Mouse (Mus musculus): ENCODE data around the gene Klf4.
A peak's percentile ranks its signal among the peaks of the same experiment; 100 is the strongest.

The Klf4 gene

GRCm38 (mm10) chr4:55523921-55524320 is 8.3 kb downstream of the Klf4 start:
- DNase-seq, result no peak

DNA sequence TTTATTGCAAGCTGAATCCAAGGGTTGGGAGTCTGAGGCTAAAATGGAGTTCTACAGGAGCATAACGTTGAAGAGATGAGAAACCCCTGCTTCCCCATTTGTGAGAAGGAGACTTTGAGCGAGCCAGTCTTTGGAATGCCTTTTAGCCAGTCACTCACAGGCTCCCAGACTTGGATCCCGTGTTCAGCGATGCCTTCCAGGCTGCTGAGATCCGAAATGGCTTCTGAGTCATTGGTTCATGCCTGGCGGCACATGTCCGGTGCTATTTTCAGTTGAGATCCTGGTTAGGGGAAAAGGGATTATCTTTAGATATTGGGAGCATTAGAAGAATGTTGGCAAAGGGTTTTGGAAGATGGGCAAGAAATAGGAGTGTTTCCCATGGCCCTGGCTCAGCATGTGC is 14.8 kb downstream of the Klf4 start:
- no peak for DNase-seq

DNA sequence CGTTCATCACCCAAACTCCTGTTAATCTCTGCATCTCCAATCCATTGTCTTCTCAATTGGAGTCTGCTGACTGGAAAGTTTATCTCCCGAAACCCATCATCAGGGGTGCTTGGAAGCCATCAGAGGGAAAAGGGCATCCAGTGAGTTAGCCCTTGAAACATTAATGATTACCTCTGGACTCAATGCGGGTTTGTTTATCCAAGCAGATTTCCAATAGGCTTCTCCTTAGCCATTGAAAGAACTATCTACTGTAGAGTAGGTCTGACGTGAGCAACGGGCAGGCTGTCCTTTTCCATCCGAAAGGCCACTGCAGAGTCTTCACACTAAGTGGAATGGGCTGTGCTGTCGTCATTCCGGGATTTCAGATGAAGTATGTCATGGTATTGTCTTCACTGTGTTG is 16.2 kb downstream of the Klf4 start:
- DNase-seq, result no peak

DNA sequence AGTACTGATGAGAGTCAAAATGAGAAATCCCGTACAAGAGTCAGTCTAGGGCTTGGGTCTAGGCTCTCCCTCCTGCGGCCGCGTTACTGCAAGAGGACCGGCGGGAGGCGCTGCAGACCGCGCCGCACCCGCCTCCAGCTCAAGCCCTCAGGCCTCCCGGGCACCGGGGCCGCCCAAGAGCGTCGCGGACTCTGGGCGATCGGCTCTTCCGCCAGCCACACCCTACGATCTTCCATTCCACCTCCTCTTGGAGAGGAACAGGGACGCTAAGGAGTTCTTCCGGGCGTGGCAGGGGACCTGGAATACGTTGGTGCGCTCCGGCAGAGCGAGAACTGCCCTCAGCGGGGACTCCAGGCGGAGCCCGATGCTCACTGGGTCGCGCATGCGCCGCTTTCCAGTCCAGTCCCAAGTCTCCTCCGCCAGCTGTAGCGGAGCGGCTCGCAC is 17.5 kb downstream of the Klf4 start:
- peak; percentile 82 for DNase-seq

DNA sequence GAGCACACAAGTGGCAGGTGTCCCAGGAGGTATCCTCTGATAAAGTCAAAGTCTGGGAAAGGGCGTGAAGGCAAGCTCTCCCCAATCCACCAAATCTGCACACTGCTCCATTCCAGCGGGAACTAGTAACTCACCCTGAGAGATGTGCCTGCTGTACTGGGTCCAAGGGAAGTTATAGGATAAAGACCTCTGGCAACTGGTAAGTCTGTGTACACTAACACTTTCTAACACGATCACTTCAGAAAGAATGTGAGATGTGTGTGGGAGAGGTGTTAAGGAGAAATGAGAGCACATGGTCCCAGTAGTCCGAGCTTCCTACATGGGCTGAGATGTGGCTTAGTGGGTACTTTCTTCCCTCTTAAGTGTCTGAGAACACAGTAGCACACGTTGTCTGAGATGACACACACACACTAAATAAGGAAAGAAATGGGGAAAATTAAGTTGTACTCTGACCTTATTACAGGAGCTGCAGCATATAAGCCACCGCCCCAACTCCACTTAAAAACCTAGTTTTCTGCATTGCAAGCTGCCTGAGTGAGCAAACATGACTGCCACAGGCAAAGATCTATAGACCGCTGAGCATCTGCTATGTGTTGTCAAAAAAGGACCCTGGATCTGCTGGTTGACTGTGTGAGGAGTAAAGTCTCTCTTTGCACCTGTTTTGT is 18.5 kb downstream of the Klf4 start:
- DNase-seq, result no peak

- DNase-seq, result no peak
Measured at GRCm38 (mm10) chr4:55511389-55511788, 20.9 kb downstream of the Klf4 start.

DNA sequence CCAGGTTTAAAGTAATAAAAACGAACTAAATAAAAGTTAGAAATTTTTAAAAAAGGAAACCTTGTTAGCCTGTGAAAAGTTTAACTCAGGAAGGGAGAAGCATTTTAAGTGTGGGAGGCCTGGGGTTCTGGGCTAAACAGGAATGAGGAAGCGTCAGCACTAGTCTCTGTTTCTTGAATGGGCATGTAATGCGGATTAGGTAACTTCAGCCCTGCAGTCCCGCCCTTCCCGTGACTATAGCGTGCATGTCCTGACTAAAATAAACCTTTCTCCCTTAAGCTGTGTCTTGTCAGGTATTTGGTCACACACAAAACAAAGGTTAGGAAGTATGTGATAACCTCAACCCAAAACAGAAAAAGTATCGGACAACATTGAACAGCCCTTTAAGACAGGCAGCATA is 23.6 kb downstream of the Klf4 start:
- no peak for DNase-seq

GRCm38 (mm10) chr4:55498621-55499020 is 33.6 kb downstream of the Klf4 start:
- no peak for DNase-seq

DNA sequence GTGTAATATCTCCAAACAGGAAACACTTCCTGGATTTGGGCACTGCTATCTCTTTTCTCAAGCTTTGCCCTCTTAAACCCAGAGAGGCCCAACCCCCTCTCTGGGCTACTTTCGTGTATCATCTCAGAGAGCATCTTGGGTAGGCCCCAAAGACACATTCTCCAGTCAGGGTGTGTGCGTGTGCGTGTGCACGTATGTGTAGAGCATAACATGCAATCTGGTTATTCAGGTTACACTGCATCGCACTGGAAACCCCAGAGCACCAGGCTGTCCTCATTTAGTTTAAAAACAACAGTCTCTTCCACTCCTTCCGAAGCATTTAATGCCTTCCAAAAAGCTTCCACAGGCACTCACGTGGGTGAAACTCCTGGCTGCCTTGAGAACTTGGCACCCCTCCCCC is 35.9 kb downstream of the Klf4 start:
- no peak for DNase-seq

DNA sequence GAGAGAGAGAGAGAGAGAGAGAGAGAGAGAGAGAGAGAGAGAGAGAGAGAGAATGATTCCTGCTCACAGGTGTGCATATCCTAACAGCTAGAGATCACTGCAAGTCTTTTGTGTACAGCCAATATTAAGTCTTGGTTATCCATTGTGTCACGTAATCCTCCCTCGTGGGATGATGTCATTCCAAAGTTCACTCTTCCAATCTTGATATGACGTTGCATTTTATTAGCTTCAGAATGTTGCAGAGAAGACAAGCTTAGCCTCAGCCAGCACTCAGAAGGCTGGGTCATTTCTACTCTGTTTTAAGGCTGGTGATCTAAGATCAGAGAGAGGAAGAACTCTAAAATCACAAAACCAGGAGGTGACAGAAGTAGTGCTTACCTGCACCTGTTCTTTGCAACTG is 39.0 kb downstream of the Klf4 start:
- DNase-seq, result no peak

- no peak for DNase-seq
Measured at GRCm38 (mm10) chr4:55489328-55489727, 42.9 kb downstream of the Klf4 start.

GRCm38 (mm10) chr4:55488604-55489003 is 43.7 kb downstream of the Klf4 start:
- no peak for DNase-seq

- peak; percentile 82 for DNase-seq
Measured at GRCm38 (mm10) chr4:55480322-55480767, 51.9 kb downstream of the Klf4 start.

DNA sequence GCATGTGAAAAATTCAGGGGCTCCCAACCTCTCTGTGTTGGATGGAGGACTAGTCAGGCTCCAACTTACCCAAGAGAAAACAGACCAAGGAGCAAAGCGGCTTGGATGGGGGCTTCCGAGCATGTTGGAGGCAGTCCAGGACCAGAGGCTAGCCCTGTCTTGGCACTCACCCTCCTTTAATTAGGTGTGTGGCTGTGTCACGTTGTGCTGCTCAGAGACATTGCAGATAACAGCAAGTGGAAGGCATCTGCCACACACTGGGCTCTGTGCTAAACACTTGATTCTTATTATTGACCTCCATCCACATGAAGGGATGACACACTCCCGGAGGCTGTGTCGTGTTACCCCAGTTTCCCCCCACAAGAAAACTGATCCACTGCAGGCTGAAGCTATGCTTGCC is 53.9 kb downstream of the Klf4 start:
- DNase-seq, result no peak

DNA sequence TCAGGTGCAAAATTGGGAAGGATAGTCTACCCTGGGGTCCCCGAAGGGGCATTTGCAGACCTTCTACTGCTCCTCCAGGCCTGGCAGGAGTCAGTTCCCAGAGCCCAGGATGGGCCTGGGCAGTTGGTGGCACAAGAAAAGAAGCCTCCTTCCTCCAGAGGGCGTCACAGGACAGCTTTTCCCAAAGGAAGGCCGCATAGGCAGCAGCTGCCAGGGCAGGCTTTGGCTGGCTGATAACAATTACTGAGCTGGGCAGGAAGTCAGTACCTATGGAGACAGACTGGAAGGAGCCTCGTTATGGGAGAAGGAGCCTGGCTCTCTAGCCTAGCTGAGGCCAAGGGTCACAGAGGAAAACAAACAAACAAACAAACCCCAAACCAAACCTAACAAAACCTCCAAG is 54.3 kb downstream of the Klf4 start:
- peak; percentile 24 for DNase-seq

DNA sequence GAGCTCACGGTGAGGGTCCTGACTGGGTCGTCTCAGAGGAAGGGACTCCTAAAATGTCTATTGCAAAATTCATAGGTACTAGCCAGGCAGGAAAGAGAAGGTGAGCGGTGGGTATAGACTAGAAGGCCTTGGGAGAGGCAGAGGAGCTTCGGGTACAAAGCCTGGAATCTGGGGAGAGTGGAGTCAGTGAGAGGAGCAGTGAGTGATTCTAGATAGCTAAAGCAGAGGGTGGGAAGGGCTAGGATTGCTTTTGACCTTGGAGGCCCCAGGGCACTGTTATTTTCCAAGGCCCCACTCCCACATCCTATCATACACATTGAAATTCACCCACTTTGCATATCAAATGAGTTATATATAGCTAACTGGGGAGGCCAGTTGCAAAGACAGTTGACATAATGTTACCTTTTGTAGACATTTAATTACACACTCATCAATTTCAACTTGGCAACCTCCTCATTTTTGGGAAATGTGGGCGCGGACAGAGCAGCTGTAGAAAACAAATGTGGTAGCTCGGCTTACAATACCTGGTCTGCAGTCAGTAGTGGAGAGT is 55.0 kb downstream of the Klf4 start:
- no peak for DNase-seq

Measured in right cerebral cortex, postnatal 14 days (tissue).